Mouse (Mus musculus): ENCODE data around the gene Egfem1.

Gene Egfem1

GRCm38 (mm10) chr3:29345805-29346204 lies 264.0 kb downstream of the Egfem1 start:
- no peak for DNase-seq (ENCODE audit: low spot score)

- DNase-seq (ENCODE audit: low spot score), result no peak
Measured at GRCm38 (mm10) chr3:29366907-29367306, 285.1 kb downstream of the Egfem1 start.

DNA sequence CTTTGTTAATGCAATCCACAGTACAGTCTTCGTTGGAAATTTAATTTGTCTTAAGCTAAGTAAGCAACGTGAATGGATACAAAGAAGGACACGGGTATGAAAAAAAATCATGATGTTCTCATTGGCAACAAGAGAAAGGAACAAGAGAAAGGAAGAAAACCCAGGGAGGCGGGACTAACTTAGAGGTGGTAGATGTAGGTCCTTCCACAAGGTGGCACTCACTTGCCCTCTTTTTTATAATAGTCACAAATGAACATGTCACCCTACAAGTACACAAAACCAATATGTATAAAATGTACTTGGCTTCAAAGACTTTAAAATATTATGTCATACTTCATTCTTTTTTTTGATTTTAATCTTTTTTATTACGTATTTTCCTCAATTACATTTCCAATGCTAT lies 288.7 kb downstream of the Egfem1 start:
- DNase-seq (ENCODE audit: low spot score), result no peak

DNA sequence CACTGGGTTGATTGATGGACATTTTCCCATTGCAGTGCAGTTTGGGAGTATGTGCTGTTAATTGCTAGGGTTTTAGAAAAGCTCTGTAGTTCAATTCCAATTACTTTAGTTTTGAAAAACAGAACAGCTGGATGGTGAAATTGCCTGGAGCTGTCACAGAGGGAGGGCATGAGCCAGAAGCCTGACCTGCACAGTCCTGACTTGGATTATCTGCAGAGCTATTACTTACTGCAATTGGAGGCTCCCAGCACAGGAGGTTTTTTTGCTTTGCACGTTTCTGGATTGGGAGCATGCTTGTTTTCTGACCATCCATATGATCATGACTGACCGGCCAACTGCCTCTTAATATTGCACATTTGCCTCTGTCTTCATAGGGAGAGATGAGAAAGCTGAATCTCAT lies 299.4 kb downstream of the Egfem1 start:
- no peak for DNase-seq (ENCODE audit: low spot score)

DNA sequence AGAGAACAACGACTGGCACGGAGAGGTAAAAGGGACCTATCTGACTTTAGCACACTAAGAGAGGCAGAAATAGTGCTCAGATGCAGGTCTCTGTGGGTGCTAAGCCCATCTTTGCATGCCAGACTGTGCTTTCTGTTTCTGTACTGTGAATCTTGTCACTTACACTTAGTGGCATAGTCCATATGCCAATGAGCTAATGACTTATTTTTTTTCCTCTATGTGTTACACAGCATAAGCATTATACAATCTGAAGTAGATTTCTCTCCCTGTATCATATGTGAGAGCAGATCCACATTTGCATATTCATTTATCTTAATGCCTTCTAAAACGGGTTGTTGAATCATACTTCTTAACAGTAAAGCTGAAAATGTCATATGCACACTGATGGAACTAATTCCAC lies 317.2 kb downstream of the Egfem1 start:
- DNase-seq (ENCODE audit: low spot score), result no peak

GRCm38 (mm10) chr3:29421634-29422033 lies 339.8 kb downstream of the Egfem1 start:
- DNase-seq (ENCODE audit: low spot score), result no peak

GRCm38 (mm10) chr3:29432109-29433091 lies 350.6 kb downstream of the Egfem1 start:
- DNase-seq (ENCODE audit: low spot score), result no peak

DNA sequence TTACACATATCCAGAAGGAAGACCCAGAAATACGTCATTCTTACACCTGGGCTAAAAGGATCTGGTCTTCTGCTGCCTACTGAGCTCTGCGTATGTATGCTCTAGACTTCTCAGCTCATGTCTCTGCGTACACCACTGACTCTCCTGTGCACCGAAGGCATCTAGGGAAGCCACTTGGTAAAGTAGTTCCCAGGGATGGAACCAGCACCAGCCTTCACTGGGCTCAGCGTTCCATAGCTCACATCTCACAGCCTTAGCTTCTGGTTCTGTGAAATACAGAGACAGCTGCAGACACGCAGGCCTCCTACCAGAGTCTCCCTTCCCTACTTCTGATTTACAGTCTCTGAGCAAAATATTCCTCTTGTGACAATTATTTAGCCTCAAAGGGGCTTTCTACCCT lies 361.2 kb downstream of the Egfem1 start:
- DNase-seq (ENCODE audit: low spot score), result no peak

GRCm38 (mm10) chr3:29444661-29445060 lies 362.8 kb downstream of the Egfem1 start:
- DNase-seq (ENCODE audit: low spot score), result peak; percentile 8

DNA sequence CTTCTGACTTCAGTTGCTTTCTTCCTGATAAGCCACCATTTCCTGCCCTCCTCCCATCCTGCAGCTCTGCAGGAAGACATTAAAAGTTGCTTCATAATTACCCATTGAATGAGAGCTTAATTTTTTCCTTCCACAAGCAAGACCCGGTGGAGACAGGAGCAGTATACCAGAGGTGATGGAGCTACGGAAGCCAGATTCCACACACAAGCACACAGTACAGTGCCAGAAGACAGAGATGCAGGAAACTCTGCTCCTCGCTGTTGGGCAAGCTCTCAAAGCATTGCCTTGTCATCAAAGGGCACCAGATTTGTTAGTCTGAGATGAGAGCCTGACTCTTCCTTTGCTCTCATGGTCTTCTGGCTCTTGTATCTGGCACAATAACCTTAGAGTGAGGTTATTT lies 364.3 kb downstream of the Egfem1 start:
- no peak for DNase-seq (ENCODE audit: low spot score)

DNA sequence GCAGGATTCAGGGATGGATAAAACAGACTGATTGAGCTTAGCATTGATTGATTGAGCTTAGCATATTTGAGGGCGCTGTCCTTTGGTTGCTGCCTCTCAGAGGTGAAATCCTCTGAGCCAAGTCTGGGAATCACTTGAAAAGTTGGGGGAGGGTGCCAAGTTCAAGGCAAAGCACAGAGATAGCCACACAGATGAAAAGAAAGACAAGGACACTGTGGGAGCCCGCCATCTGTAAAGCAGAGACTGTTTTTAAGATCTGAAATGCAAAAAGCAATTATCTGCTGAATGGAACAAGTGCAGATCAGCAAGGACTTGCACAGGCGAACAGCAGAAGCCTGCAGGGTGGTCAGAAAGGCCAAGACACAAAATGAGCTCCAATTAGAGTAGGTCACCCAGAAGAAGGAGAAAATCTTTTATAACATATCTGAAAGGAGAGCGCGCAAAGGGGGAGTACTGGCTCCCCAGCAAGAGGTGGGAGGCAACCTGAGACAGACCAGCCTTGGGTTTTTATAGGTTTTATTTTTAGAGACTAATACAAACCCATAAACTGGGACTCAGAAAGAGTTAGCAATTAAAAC lies 367.1 kb downstream of the Egfem1 start:
- DNase-seq (ENCODE audit: low spot score), result no peak

DNA sequence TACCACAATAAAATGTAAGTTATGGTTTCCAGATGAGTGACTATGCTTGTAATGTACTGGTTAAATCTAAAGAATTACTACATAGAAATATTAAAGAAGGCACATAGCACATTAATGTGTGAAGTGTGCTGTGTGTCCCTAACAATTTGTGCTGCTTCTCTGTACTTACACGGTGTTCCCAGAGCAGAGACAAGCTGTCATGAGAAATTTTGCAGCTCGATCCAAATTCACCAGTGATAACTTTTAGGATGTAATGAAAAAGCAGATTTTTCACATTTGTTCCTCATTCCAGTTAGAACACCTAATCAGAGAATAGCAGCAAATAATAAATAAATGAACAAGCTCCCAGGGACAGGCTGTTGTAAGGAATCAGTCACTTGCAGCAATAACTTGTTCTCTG lies 416.4 kb downstream of the Egfem1 start:
- DNase-seq (ENCODE audit: low spot score), result no peak

GRCm38 (mm10) chr3:29499188-29499587 lies 417.4 kb downstream of the Egfem1 start:
- DNase-seq (ENCODE audit: low spot score), result no peak

GRCm38 (mm10) chr3:29525298-29525962 lies 443.6 kb downstream of the Egfem1 start:
- DNase-seq (ENCODE audit: low spot score), result no peak

DNA sequence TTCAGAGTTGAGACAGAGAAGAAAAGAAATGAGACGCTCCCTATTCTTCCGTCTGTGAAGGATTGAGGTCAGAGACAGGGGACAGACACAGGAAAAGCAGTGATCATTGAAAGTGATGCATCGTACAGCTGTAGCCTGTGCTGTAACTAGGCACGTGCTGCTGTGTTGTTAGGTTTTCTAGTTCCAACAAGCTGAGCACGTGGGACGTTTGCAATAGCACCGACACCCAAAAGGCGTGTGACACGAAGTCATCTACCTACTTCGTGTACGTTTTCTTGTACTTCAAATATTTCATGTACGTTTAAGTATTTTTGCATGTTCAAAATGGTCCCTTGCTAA lies 444.1 kb downstream of the Egfem1 start:
- DNase-seq (ENCODE audit: low spot score), result no peak

DNA sequence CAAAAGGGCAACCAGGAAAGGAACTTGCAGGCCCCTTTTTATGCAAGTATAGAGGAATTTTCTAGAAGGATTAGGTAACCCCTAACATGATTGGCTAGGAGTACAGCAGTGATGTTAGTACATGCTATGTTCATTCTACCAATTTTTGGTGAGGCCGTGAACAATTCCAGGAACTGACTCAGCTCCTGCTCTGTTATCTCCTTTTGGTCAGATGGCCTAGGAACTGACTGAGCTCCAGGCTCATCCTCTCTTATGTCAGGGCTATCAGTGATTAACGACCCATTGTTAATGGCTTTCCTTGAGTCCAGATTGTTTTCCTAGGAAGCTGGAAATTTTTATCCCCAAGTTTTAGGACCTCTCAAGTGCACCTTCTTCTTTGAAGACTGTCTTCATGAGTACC lies 457.4 kb downstream of the Egfem1 start:
- no peak for DNase-seq (ENCODE audit: low spot score)

DNA sequence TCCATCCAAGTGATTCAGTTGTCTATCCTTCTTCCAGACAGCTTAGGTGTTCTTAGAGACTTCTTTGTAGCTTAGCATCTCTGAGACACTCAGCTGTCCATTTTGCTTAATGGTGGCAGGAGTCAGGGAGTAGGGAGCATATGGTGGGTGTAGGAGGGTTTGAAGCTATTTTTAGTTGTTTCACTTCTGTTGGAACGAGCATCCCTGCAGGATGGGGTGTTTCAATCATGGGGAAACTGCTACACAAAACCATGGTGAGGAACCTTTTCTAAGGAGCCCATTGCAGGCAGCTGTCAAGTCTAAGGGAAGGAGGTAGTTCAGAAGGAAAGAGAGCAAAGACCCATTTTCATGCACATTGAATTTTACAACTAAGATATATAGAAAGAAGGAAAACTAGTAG lies 458.1 kb downstream of the Egfem1 start:
- DNase-seq (ENCODE audit: low spot score), result no peak

- no peak for DNase-seq (ENCODE audit: low spot score)
Measured at GRCm38 (mm10) chr3:29541477-29542079, 459.8 kb downstream of the Egfem1 start.

GRCm38 (mm10) chr3:29544056-29544455 lies 462.2 kb downstream of the Egfem1 start:
- no peak for DNase-seq (ENCODE audit: low spot score)

DNA sequence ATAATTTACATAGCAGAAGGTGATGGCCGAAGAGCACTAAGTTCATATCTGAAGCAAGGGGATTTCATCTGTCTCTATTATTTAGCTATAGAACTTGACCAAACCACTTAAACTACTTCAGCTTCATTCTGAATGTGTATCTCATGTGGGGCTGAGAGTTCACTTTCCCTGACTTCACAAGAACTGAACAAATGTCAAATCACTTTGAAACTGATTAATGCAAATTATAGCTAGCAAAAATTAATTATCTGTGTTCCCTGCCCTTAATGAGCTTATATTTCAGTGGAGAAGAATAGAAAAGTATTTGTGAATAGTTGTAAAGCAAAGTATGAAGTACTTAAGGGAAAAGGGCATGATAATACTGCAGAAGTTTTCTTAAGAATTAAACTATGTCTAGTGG lies 481.3 kb downstream of the Egfem1 start:
- DNase-seq (ENCODE audit: low spot score), result no peak

- no peak for DNase-seq (ENCODE audit: low spot score)
Measured at GRCm38 (mm10) chr3:29578055-29578860, 496.4 kb downstream of the Egfem1 start.

- no peak for DNase-seq (ENCODE audit: low spot score)
Measured at GRCm38 (mm10) chr3:29582749-29583148, 500.9 kb downstream of the Egfem1 start.
